Mouse (Mus musculus) neural tube, embryonic 11.5 days (tissue): ENCODE data around the gene Unc5c. TPM values are rescaled to one million over a fixed set of nuclear protein-coding genes. Genes with fewer than 3 reads are reported as not detected.
A peak's percentile ranks its signal among the peaks of the same experiment; 100 is the strongest.

Experiments used
- ATAC-seq: fragments of 200-750 bp; cut with Nextera tagmentation; 2 replicates; pipeline ENCODE4 v1.8.0; 2017; ENCODE audit warnings: moderate number of reproducible peaks, mild to moderate bottlenecking, moderate TSS enrichment, moderate library complexity; ENCODE audit not compliant: insufficient read depth, low FRiP score, low TSS enrichment
- DNase-seq: peaks from one replicate; pipeline ENCODE4 v3.0.0-alpha.2; 2015; ENCODE audit warnings: low spot score
- H3K27ac ChIP-seq: fragments of 300-500 bp; sonication (generic); 2 replicates; pipeline ENCODE4 v1.5.1; 2014; ENCODE audit warnings: low read depth, mild to moderate bottlenecking, low read length
- H3K27me3 ChIP-seq: fragments of 300-500 bp; sonication (generic); 2 replicates; pipeline ENCODE4 v1.6.1; 2014; ENCODE audit warnings: mild to moderate bottlenecking, low read length, mixed read lengths; ENCODE audit not compliant: control insufficient read depth, insufficient read depth
- H3K36me3 ChIP-seq: fragments of 300-500 bp; sonication (generic); 2 replicates; pipeline ENCODE4 v1.6.1; 2014; ENCODE audit warnings: mild to moderate bottlenecking, low read length, moderate library complexity, mixed read lengths; ENCODE audit not compliant: control insufficient read depth, insufficient read depth
- H3K4me1 ChIP-seq: fragments of 300-500 bp; sonication (generic); 2 replicates; pipeline ENCODE4 v1.6.1; 2014; ENCODE audit warnings: low read length, mixed read lengths; ENCODE audit not compliant: control insufficient read depth, insufficient read depth
- H3K4me2 ChIP-seq: fragments of 300-500 bp; sonication (generic); 2 replicates; pipeline ENCODE4 v1.6.1; 2014; ENCODE audit warnings: low read depth, mild to moderate bottlenecking, moderate library complexity
- H3K4me3 ChIP-seq: fragments of 300-500 bp; sonication (generic); 2 replicates; pipeline ENCODE4 v1.5.1; 2014; ENCODE audit warnings: low read depth, low read length
- H3K9ac ChIP-seq: fragments of 300-500 bp; sonication (generic); 2 replicates; pipeline ENCODE4 v1.6.1; 2014; ENCODE audit warnings: mild to moderate bottlenecking, low read length
- H3K9me3 ChIP-seq: fragments of 300-500 bp; sonication (generic); 2 replicates; pipeline ENCODE4 v1.6.1; 2016; ENCODE audit warnings: low read length; ENCODE audit not compliant: control insufficient read depth
- WGBS: fragments of 180-500 bp; shearing (Covaris S2); extraction: QIAGEN DNeasy Blood & Tissue Kit; methylation state at CpG from one replicate; pipeline ENCODE4 v1.1.7; 2014; 5-methylcytosine and 5-hydroxymethylcytosine counted together
- polyA plus RNA-seq: library from polyadenylated mRNA; unstranded; fragments of >200 nt; fragmentation: Nextera tagmentation; extraction: Ambion mirVana; gene quantifications from 2 replicates; pipeline ENCODE4 v1.2.1, GENCODE M21; 2014

Gene Unc5c
- polyA plus RNA-seq, 1 experiment from 2014 or later: 17.5 TPM

DNA sequence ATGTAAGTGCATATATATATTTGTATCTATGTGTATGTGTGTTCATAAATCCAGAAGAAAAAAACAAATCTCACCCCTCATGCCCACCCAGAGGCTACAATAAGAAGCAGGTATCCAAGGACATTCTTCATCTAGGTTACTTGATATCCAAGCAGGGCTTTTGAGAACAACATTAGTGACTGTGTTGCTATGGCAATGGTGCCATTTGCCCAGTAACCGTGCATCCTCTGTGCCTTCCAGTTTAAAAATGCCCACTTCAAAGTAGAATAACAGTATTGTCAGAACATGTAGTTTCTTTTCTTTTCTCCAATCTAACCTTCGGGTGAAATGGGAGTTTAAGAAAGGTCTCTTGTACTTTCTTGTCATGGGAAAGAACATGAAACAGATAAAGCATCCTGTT, 224.1 kb downstream of the Unc5c start:
- no peaks in the 10 kb centered on the region for H3K4me1 ChIP-seq
- no peaks in the 10 kb centered on the region for H3K36me3 ChIP-seq
- DNase-seq (no peak), ATAC-seq (no peak)
- no peak overlapping the region for H3K4me3 ChIP-seq
- 64% methylated on average over 2 of the region's 2 CpGs for WGBS
- no peak overlapping the region for H3K4me2 ChIP-seq
- H3K9me3 ChIP-seq: no peaks in the 10 kb centered on the region
- H3K27ac ChIP-seq: no peak overlapping the region
- no peak overlapping the region for H3K9ac ChIP-seq
- H3K27me3 ChIP-seq: no peaks in the 10 kb centered on the region

DNA sequence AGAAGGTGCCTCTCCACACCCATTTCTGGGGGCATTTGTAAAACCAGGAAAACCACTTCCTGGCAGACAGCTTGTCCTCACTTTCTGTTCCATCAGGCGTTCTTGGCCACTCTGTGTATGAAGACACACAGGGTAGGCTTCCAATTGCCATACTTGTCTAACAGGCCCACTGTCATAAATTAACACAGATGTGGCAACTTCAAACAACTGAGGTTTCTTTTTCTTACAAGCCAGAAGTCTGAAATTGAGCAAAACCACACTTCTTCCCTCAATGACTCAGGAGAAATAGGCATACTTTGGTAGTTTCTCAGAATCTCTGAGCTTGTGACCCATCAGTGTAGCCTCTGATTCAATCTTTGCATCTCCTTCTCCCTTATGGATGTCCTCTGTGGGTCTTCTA, 225.7 kb downstream of the Unc5c start:
- Histone ChIP-seq H3K36me3 (no peaks in the 10 kb centered on the region), H3K27me3 (no peaks in the 10 kb centered on the region), H3K4me1 (no peaks in the 10 kb centered on the region), H3K9me3 (no peaks in the 10 kb centered on the region), H3K4me3 (no peak overlapping the region), H3K27ac (no peak overlapping the region), H3K9ac (no peak overlapping the region), H3K4me2 (no peak overlapping the region)
- 80% methylated on average over 1 of the region's 1 CpGs for WGBS
- DNase-seq: no peak
- ATAC-seq: no peak

DNA sequence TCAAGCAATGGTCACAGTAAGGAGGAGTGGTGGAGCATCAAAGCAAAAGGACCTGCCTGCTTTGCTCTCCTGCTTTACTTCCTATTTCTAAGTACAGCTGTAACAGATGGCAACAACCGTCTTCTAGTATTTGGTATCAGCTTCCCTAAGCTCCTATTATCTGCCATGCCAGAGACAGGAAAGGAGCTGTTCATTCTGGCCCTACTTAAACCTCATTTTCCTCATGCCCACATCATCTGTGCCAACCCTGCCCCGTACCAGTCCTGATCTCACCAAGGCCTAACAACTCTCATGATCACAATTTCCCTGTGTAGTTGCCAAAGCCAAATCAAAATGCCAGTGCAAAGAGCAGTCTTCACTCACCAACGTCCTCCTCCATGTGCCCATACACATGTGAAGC, 226.4 kb downstream of the Unc5c start:
- DNase-seq: no peak
- no peak overlapping the region for H3K9ac ChIP-seq
- no peak for ATAC-seq
- no peaks in the 10 kb centered on the region for H3K9me3 ChIP-seq
- H3K27me3 ChIP-seq: no peaks in the 10 kb centered on the region
- no peak overlapping the region for H3K27ac ChIP-seq
- WGBS: 82% methylated on average over 3 of the region's 3 CpGs
- no peak overlapping the region for H3K4me3 ChIP-seq
- no peaks in the 10 kb centered on the region for H3K36me3 ChIP-seq
- no peaks in the 10 kb centered on the region for H3K4me1 ChIP-seq
- H3K4me2 ChIP-seq: no peak overlapping the region

GRCm38 (mm10) chr3:141691846-141692245, 226.8 kb downstream of the Unc5c start:
- Histone ChIP-seq H3K4me1 (no peaks in the 10 kb centered on the region), H3K27me3 (no peaks in the 10 kb centered on the region), H3K4me3 (no peak overlapping the region), H3K9me3 (no peaks in the 10 kb centered on the region), H3K36me3 (no peaks in the 10 kb centered on the region), H3K4me2 (no peak overlapping the region), H3K27ac (no peak overlapping the region), H3K9ac (no peak overlapping the region)
- DNase-seq: no peak
- WGBS: 61% methylated on average over 3 of the region's 3 CpGs
- ATAC-seq: no peak

GRCm38 (mm10) chr3:141699177-141699576, 234.2 kb downstream of the Unc5c start:
- H3K36me3 ChIP-seq: no peaks in the 10 kb centered on the region
- DNase-seq: no peak
- H3K4me3 ChIP-seq: no peak overlapping the region
- no peak overlapping the region for H3K9ac ChIP-seq
- H3K27ac ChIP-seq: no peak overlapping the region
- H3K4me1 ChIP-seq: no peaks in the 10 kb centered on the region
- no peak overlapping the region for H3K4me2 ChIP-seq
- ATAC-seq: no peak
- no peaks in the 10 kb centered on the region for H3K27me3 ChIP-seq
- H3K9me3 ChIP-seq: no peaks in the 10 kb centered on the region

DNA sequence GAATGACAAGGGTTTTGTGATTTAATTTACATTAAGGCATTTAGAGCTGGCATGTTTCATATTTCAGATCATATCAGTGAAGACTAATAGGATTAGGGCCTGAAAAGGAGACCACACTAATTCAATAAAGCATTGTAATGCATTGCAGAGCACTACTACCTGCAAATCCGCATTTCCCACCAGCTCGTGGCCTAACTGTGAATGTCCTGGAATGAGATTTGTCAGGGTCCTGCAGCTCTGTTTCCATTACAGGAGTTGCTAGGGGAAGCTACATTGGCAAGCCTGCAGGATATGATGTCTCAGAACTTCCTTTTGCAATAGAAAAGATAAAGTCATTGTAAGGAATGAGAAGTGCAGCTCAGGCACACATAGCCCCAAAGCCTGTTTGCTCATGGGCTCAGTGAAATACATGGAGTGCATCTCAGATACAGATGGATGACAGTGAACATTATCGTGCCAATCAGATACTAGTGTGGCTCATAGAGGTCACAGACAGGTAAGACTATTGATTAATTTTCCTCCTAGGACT, 236.4 kb downstream of the Unc5c start:
- no peak overlapping the region for H3K9ac ChIP-seq
- no peaks in the 10 kb centered on the region for H3K4me1 ChIP-seq
- H3K4me3 ChIP-seq: no peak overlapping the region
- H3K27ac ChIP-seq: no peak overlapping the region
- DNase-seq (no peak), ATAC-seq (no peak)
- H3K36me3 ChIP-seq: no peaks in the 10 kb centered on the region
- WGBS: 85% methylated on average over 3 of the region's 3 CpGs
- H3K27me3 ChIP-seq: no peaks in the 10 kb centered on the region
- no peak overlapping the region for H3K4me2 ChIP-seq
- no peaks in the 10 kb centered on the region for H3K9me3 ChIP-seq

DNA sequence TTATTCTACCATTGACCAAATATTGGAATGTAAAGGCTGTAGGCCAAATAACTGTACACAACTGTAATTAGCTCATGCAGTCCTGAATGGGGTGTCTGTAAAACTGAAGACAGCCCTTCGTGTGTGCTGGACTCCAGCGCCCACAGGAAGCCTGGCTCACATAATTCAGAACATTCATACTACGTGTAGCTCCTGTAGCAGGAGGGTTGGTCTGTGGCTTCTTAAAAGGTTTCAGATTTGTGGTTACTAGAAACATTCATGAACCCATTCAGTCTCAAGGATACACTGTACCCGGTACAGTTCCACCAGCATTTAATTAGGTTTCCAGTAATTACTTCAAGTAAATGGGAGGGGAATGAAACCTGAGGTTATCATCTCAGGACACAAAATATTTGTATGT, 246.6 kb downstream of the Unc5c start:
- Histone ChIP-seq H3K9me3 (no peaks in the 10 kb centered on the region), H3K4me2 (no peak overlapping the region), H3K4me3 (no peak overlapping the region), H3K27ac (no peak overlapping the region), H3K4me1 (no peaks in the 10 kb centered on the region), H3K27me3 (no peaks in the 10 kb centered on the region), H3K9ac (no peak overlapping the region), H3K36me3 (no peaks in the 10 kb centered on the region)
- DNase-seq (no peak), ATAC-seq (no peak)
- 82% methylated on average over 4 of the region's 4 CpGs for WGBS

DNA sequence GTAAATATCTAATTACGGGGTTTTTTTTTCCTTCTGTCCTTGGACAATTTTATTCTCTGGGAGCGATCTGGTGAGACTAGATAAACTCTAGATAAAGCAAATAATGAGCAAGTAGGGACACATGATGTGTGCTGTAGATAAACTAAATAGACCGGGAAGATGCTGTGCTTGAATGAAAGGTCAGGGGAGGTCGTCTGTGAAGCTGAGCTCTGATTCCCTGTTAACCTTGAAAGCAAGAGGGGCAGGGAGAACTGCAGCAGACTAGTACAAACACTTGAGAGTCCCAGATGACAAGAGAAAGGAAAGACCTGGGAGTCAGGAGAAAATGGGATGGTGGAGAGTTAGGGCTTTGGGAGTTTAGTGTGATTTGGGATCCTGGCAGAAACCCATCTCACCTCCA, 251.4 kb downstream of the Unc5c start:
- H3K36me3 ChIP-seq: no peaks in the 10 kb centered on the region
- no peak overlapping the region for H3K9ac ChIP-seq
- no peak overlapping the region for H3K27ac ChIP-seq
- H3K4me1 ChIP-seq: no peaks in the 10 kb centered on the region
- DNase-seq: peak; percentile 10
- H3K4me3 ChIP-seq: no peak overlapping the region
- H3K27me3 ChIP-seq: no peaks in the 10 kb centered on the region
- no peak for ATAC-seq
- no peaks in the 10 kb centered on the region for H3K9me3 ChIP-seq
- H3K4me2 ChIP-seq: no peak overlapping the region
- WGBS: 46% methylated on average over 4 of the region's 4 CpGs

DNA sequence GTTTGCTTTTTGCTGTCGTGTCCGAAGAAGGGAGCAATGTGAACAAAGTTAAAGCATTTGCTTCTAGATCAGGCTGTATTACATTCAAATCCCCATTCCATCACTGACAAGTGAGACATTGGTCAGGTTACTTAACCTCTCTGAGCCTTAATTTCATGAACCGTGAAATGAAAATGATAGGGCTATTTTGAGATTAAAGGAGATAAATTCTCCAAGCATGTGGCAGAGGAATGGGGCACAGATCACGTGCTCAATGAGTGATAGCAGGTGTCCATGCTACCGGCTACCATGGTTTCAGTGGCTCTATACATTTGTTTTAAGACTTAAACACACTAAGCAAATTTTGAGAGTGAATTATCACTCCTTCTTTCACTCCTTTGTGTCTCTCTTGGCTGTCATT, 254.0 kb downstream of the Unc5c start:
- Histone ChIP-seq H3K9me3 (no peaks in the 10 kb centered on the region), H3K4me3 (no peak overlapping the region), H3K4me2 (no peak overlapping the region), H3K9ac (no peak overlapping the region), H3K36me3 (no peaks in the 10 kb centered on the region), H3K4me1 (no peaks in the 10 kb centered on the region), H3K27ac (no peak overlapping the region), H3K27me3 (no peaks in the 10 kb centered on the region)
- ATAC-seq (no peak), DNase-seq (no peak)
- 70% methylated on average over 5 of the region's 5 CpGs for WGBS
